Mouse (Mus musculus): ENCODE results near the gene Elovl6.

DNA sequence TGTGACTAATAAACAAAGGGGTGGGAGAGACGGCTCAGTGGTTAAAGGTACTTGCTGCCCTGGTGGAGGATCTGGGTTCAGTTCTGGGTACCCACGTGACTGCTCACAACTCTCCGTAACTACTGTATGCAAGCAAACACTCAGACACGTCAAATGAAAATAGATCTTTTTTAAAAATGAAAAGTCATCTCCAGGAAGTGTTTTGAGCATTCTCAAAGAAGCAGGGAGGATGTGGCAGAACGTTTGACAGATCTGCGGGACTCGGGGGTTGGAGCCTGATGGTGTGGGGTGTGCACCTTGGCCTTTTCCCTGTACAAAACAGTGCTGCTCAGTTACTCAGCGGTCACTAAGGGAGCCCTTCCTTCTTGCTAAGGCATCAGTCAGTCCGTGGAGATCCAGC lies 70.1 kb downstream of the Elovl6 start:
- TF ChIP-seq CTCF (conservative IDR thresholded peaks at IDR 0.05; ENCODE audit: low read length), result no peak
- TF ChIP-seq NANOG (IDR thresholded peaks at IDR 0.05; ENCODE audit: borderline replicate concordance, low read length), result no peak
- TF ChIP-seq POU5F1 (IDR thresholded peaks at IDR 0.05; ENCODE audit: borderline replicate concordance, low read length), result no peak
